Mouse (Mus musculus) megakaryocyte-erythroid progenitor cell, adult 5-6 weeks (primary cell): ENCODE results near the gene Dnajc14. TPM values are rescaled to one million over a fixed set of nuclear protein-coding genes. Genes with fewer than 3 reads are reported as not detected.
A peak's percentile ranks its signal among the peaks of the same experiment; 100 is the strongest.
"Not testable (repeated sequence)": the region's sequence is repeated elsewhere in the genome, so short reads cannot be mapped to it uniquely, and the experiment has no call there.

Experiments
- ATAC-seq: replicated peaks from 2 replicates; pipeline ENCODE4 v1.8.0; 2016; ENCODE audit warnings: mild to moderate bottlenecking, inconsistent platforms; ENCODE audit not compliant: severe bottlenecking, poor library complexity, low FRiP score, low TSS enrichment
- total RNA-seq, 2 experiments: library from RNA; stranded (forward) in 1 of 2; stranded (reverse) in 1 of 2; fragments of 200-1000, 215-1000 nt in 1 of 2; fragments of >200 nt in 1 of 2; fragmentation: Nextera tagmentation in 1 of 2; gene quantifications; 2 replicates each; pipeline ENCODE4 v1.2.3; 2014 to 2017

The Dnajc14 gene
- total RNA-seq, 2 experiments from 2014 or later, result 18.6 to 20.8 TPM

DNA sequence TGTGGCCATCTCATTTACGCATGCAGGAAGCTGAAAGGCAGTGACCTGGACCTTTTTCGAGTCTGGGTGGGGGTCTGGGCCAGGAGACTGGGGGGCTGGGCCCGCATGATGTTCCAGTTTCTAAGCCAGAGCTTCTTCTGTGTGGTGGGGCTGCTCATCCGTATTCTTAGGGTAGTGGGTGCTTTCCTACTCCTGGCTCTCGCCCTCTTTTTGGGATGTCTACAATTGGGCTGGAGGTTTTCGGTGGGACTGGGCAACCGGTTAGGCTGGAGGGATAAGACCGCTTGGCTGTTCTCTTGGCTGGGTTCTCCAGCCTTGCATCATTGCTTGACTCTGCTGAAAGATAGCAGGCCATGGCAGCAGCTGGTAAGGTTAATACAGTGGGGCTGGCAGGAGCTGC, 3.2 kb downstream of the Dnajc14 start:
- no peak for ATAC-seq

DNA sequence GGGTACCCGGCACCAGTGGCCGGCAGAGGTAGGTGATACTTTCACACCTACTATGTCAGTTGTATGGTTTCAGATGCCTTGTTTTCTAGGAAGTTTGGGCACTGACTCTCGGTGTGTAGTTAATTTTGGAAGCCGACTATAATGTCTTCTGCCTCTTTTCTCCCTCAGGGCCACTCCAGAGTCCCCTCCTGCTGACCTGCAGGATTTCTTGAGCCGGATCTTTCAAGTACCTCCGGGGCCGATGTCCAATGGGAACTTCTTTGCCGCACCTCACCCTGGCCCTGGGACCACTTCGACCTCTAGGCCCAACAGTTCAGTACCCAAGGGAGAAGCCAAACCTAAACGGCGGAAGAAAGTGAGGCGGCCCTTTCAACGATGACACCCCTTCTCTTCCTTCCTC, 13.2 kb downstream of the Dnajc14 start, which contains the start of gene Sarnp:
Sarnp (plus strand) TSS at position 301 of the 400 bp plus-strand sequence.
- ATAC-seq, result no peak

DNA sequence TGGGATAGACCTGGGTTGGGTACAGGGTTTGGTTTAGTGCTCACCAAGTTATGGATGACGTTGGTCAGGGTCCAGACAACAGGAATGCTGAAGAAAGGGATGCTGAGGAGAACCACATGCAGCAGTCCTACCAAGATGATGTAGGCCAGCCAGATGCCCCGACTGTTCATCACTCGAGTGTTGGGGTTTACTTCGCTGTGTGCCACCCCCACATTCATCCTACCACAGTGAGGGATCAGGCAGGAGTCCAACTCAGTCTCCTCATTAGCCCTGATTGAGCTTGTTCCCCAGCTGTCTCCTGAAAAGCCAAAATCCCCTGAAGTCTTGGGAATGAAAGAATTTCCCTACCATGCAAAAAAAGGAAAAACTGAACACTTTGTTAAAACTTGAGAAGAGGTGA, 16.4 kb downstream of the Dnajc14 start:
- no peak for ATAC-seq

DNA sequence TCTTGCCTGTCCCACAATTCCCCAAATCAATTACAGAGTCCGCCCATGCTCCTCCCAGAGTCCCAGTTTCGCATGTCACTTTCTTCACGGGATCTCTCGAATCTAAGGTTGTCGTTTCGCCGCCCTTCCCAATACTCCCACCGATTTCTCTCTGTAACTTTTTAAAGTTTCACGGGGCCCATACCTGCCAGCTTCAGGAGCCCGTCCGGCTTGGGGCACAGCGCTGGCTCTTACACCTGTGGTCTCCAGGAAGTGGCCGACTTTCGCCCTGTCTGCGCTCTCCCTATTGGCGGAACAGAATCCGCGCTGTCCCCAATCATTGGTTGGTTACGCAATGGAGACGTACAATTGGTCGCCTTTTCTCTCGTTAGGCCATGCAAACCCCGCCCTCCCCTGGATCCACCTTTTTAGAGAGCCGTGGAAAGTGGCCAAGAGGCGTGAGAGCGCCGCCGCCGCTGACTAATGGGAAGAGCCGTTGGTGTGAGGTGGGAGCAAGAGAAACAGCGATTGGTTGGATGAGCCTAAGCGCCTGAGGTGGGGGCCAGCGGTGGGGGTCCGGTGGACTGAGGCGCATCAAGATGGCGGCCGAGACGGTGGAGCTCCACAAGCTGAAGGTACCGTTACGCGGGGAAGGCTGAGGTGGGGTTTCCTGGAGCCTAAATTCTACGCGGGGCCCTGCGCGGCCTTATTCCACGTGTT, 17.6 kb downstream of the Dnajc14 start, which contains the start of gene Ormdl2:
Ormdl2 (minus strand) TSS at position 288 of the 699 bp plus-strand sequence.
- ATAC-seq, result peak; percentile 97

DNA sequence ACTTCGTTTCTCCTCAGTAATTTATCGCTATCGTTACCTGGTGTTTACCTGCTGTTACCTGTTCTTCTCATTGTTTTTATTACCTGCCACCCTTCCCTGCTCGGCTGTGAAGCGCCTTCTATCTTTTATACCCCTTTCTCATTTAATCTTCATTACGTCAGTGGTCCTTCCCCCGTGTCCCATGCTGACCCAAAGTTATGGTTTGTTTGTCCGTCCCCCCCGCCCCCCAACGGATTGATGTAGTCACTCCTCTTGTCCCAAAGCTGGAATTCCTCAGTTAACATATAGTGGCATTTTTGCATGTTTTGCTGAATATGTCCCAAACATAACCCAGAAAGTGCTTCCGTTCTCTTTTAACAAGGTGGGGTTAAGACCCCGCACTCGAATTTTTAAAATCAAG, 18.3 kb downstream of the Dnajc14 start:
- 0 out of 2 replicates have a peak, but pooled peaks have one; percentile 2 for ATAC-seq

DNA sequence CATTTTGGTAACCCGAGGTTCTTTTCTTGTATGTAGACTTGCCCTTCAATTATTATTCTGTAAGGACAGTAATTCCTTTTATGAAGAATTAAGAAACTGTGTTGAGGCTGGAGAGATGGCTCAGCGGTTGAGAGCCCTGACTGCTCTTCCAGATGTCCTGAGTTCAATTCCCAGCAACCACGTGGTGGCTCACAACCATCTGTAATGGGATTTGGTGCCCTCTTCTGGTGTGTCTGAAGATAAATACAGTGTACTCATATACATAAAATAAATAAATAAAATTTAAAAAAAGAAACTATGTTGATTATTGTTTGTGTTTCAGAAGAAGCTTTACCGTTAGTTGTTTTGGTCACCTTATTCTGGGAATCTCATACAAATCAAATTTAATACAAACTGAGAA, 19.2 kb downstream of the Dnajc14 start:
- ATAC-seq, result not testable (repeated sequence)

DNA sequence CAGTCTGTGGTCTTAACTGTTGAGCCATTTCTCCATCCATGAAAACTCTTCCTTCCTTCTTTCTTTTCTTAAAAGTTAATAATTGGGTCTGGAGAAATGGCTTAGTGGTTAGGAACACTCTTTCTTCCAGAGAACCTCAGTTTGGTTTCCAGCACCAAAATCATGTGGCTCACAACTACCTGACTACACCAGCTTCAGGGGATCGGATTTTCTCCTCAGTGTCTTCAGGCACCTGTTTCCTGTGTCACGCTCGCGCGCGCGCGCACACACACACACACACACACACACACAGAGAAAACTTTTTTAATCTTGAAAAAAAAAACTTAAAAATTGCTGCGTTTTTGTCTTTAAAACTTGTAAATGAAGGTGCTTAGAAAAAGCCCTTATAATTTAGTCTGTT, 20.0 kb downstream of the Dnajc14 start:
- no peak for ATAC-seq

DNA sequence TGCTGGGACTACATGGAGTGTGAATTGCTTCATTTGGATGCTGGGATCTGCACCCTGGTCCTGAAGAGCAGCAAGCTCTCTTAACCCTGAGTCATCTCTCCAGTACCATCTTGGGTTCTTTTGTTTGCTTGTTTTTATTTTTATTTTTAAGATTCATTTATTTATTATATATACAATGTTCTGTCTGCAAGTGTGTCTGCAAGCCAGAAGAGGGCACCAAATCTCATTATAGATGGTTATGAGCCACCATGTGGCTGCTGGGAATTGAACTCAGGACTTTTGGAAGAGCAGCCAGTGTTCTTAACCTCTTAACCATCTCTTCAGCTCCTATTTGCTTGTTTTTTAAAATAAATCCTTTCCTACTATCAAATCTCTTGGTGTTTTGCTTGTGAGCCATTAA, 33.5 kb downstream of the Dnajc14 start:
- no peak for ATAC-seq

DNA sequence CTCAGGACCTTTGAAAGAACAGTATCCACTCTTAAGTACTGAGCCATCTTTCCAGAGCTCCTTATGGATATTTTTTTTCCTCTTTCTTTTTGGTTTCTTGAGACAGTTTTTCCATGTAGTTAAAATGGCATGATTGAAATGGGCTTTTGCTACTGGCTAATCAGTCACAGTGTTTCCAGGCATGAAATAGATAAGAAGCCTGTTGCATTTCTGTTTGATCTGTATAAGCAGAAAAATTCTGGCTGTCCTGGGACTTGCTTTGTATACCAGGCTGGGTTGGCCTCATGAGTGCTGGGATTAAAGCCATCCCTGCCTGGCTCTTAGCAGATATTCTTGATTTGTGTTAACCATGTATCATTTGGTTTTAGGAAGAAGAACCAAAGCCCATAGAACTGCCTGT, 35.6 kb downstream of the Dnajc14 start:
- peak; percentile 69 for ATAC-seq

DNA sequence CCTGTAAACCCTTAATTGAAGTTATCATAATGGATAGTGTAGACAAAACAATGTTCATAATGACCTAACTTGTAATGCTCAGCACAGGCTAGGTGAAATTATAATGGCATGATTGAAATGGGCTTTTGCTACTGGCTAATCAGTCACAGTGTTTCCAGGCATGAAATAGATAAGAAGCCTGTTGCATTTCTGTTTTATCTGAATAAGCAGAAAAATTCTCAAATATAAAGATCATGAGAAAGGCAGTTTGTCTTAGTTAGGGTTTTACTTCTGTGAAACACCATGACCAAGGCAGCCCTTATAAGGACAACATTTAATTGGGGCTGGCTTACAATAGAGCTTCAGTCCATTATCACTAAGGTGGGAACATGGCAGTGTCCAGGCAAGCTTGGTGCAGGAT, 36.8 kb downstream of the Dnajc14 start:
- peak; percentile 64 for ATAC-seq

DNA sequence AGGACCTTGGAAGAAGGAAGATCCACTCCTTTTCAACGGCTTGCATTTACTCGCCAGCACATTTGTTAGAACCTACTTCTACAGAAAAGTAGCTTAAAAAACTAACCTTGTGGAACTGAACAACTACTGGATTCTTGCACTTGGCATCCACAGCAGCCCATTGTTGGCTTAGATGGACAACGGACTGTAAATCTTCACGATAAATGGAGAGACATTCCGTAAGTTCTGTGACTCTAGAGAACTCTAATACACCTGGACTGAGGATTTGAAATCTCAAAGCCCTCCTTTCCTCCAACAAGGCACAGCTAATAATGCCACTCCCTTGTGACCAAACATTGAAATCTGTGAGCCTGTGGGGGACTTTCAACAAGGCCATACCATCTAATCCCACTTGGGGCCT, 39.4 kb downstream of the Dnajc14 start:
- ATAC-seq, result no peak

DNA sequence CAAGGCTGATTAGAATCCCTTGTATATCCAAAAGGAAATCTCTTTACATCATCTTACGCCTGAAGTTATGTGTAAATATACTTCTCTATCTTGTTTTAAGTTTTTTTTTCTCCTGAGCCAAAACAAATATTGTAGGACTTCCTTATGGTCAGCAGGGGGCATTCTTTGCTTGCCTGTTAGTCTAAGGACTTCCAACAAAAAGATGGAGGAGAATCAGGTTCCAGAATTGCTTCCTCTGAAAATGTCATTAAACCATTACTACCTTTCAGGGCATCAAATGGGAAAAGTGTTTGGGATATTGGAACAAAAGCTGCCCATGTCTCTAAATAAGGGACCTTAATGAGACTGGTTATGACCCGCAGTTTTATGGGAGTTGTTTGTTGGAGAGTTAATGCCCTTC, 41.7 kb downstream of the Dnajc14 start:
- ATAC-seq, result no peak

DNA sequence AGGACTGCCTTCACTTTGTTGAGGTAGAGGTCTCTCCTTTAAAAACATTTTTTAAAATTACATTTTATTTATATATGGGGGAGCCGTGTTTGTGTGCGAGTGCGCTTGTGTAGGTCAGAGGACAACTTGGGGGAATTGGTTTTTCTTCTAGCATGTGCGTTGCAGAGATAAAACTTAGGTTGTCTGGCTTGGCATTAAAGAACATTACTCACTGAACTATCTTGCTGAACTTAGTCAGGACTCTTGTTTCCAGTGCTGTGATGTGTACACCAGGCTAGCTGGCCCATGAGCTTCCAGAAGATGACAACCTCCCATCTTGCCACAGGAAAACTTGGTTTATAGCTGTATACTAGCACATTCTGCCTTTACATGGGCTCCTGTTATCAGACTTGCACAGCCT, 42.8 kb downstream of the Dnajc14 start:
- ATAC-seq, result peak; percentile 81

DNA sequence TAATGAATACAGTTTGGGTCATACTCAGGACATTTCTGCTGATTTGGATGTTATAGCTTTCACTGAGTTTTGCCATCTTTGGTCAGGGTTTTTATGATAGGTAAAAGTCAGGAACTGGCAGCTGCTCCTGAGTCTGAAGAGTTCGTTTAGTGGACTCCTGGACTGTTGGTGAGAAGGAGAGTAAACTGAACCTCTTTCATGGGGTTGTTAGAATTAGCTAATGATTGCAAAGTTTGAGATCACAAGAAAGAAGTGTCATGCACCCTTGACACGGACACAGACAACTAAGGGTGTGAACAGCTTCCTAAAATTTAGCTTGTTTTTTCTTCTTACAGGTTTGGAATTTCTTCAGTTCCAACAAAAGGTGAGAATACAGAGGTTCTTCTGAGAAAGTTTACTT, 44.6 kb downstream of the Dnajc14 start:
- no peak for ATAC-seq

DNA sequence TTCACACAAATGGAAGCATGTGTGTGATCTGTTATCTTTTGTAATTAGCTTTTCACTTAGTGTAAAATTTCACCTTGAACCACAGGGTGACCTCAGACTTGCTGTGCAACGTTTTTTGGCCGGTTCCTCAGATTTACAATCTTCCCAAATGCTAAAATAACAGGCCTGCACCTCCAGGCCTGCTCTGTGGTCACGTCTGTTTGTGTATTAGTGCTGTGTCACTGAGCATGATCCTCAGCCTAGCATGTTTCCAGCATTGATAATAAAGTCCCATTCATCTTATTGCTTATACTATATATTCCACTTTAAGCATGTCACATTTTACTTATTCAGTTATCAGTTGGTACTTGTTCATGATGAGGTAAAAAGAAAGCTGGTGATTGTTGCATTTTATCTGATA, 46.5 kb downstream of the Dnajc14 start:
- ATAC-seq, result peak; percentile 64

DNA sequence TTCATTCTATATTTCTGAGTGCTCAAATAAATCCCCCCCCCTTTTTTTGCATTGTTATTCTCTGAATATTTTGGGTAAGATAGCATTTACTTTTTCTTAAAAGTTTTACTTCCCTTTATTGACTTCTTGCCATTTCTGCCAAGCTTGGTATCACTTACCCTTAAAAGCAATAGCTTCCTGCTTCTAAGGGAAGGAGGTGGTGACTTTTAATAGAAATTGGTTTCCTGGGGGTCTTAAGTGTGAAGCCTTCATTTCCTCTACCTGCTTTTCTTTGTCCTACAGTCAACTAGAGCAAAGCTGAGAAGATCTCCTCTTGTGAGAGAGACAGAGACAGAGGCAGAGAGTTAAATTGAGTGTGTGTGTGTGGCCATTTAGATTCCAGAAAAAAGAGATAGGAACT, 57.3 kb downstream of the Dnajc14 start:
- ATAC-seq, result no peak

DNA sequence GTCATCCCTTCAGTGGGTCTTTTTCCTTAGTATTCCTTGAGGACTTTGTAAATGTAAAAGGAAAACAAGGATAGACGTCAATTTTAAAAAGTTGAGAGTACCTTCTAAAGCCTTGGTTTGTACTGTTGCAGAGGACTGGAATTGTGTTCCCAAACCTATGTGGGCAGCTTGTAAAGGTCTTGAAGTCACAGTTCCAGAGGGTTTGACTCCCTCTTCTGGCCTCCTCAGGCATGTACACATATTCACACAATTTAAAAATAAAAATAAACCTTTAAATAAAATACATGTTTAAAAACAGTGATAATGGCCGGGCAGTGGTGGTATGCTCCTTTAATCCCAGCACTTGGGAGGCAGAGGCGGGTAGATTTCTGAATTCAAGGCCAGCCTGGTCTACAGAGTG, 62.2 kb downstream of the Dnajc14 start:
- ATAC-seq, result peak; percentile 73; the same call in 1 of the 2 replicates

DNA sequence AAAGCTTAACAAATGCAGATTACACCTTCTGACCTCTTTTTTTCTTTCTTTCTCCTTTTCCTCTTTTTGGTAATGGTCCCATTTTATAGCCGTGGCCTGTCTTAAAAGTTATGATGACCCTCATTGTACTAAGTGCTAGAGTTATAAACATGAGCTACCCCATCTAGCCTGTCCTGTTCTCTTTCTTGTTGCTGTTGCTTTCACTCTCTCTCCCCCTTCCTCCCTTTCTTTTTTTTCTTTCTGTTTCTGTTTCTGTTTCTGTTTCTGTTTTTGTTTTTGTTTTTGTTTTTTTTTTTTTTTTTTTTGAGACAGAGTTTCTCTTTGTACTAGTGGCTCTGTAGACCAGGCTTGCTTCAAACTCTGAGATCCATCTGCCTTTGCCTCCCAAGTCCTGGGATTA, 62.7 kb downstream of the Dnajc14 start:
- ATAC-seq, result no peak
